Mouse (Mus musculus): ENCODE data around the gene Pigf. TPM values are rescaled to one million over a fixed set of nuclear protein-coding genes. Genes with fewer than 3 reads are reported as not detected.

Gene Pigf
- polyA plus RNA-seq, 1 experiment from 2014 or later: 17.9 TPM

- WGBS (ENCODE audit: insufficient replicate concordance): 53% methylated on average over 8 of the region's 8 CpGs
- ATAC-seq (replicated peaks; ENCODE audit: insufficient number of reproducible peaks, low FRiP score, low TSS enrichment): no peak
- Histone ChIP-seq H3K4me1 (ENCODE audit: control insufficient read depth, insufficient read depth, low read length) (peaks cover 7% of the 10 kb centered on the region; the same call in 1 of the 2 replicates), H3K4me2 (no peak overlapping the region), H3K27me3 (ENCODE audit: control insufficient read depth, insufficient read depth, low read length) (no peaks in the 10 kb centered on the region), H3K27ac (ENCODE audit: low read depth, low read length) (no peak overlapping the region), H3K9ac (ENCODE audit: low read depth, low read length) (no peak overlapping the region), H3K9me3 (replicated peaks; ENCODE audit: control insufficient read depth, low read length) (no peaks in the 10 kb centered on the region), H3K4me3 (ENCODE audit: low read depth, low read length) (no peak overlapping the region), H3K36me3 (ENCODE audit: control insufficient read depth, insufficient read depth, low read length) (no peaks in the 10 kb centered on the region)
These were observed 32.5 kb upstream of the Pigf start for GRCm38 (mm10) chr17:87057486-87058266.

GRCm38 (mm10) chr17:87056761-87057160, 31.6 kb upstream of the Pigf start:
- Histone ChIP-seq H3K4me2 (no peak overlapping the region), H3K9me3 (replicated peaks; ENCODE audit: control insufficient read depth, low read length) (no peaks in the 10 kb centered on the region), H3K36me3 (ENCODE audit: control insufficient read depth, insufficient read depth, low read length) (no peaks in the 10 kb centered on the region), H3K4me1 (ENCODE audit: control insufficient read depth, insufficient read depth, low read length) (peaks cover 7% of the 10 kb centered on the region; the same call in 1 of the 2 replicates), H3K9ac (ENCODE audit: low read depth, low read length) (no peak overlapping the region), H3K4me3 (ENCODE audit: low read depth, low read length) (no peak overlapping the region), H3K27ac (ENCODE audit: low read depth, low read length) (no peak overlapping the region), H3K27me3 (ENCODE audit: control insufficient read depth, insufficient read depth, low read length) (no peaks in the 10 kb centered on the region)
- no peak for ATAC-seq (replicated peaks; ENCODE audit: insufficient number of reproducible peaks, low FRiP score, low TSS enrichment)
- WGBS (ENCODE audit: insufficient replicate concordance): 88% methylated on average over 7 of the region's 7 CpGs

GRCm38 (mm10) chr17:87055663-87056062, 30.5 kb upstream of the Pigf start:
- Histone ChIP-seq H3K4me2 (no peak overlapping the region), H3K9ac (ENCODE audit: low read depth, low read length) (no peak overlapping the region), H3K27ac (ENCODE audit: low read depth, low read length) (no peak overlapping the region), H3K36me3 (ENCODE audit: control insufficient read depth, insufficient read depth, low read length) (no peaks in the 10 kb centered on the region), H3K27me3 (ENCODE audit: control insufficient read depth, insufficient read depth, low read length) (no peaks in the 10 kb centered on the region), H3K4me3 (ENCODE audit: low read depth, low read length) (no peak overlapping the region), H3K9me3 (replicated peaks; ENCODE audit: control insufficient read depth, low read length) (no peaks in the 10 kb centered on the region), H3K4me1 (ENCODE audit: control insufficient read depth, insufficient read depth, low read length) (peaks cover 7% of the 10 kb centered on the region; the same call in 1 of the 2 replicates)
- ATAC-seq (replicated peaks; ENCODE audit: insufficient number of reproducible peaks, low FRiP score, low TSS enrichment): no peak
- WGBS (ENCODE audit: insufficient replicate concordance): 52% methylated on average over 1 of the region's 1 CpGs

GRCm38 (mm10) chr17:87055051-87055459, 29.8 kb upstream of the Pigf start:
- Histone ChIP-seq H3K4me2 (no peak overlapping the region), H3K4me3 (ENCODE audit: low read depth, low read length) (no peak overlapping the region), H3K27me3 (ENCODE audit: control insufficient read depth, insufficient read depth, low read length) (no peaks in the 10 kb centered on the region), H3K9me3 (replicated peaks; ENCODE audit: control insufficient read depth, low read length) (no peaks in the 10 kb centered on the region), H3K36me3 (ENCODE audit: control insufficient read depth, insufficient read depth, low read length) (no peaks in the 10 kb centered on the region), H3K27ac (ENCODE audit: low read depth, low read length) (no peak overlapping the region), H3K9ac (ENCODE audit: low read depth, low read length) (peak overlapping the region; percentile 52; the same call in 1 of the 2 replicates), H3K4me1 (ENCODE audit: control insufficient read depth, insufficient read depth, low read length) (peaks cover 7% of the 10 kb centered on the region; the same call in 1 of the 2 replicates)
- WGBS (ENCODE audit: insufficient replicate concordance): 23% methylated on average over 5 of the region's 5 CpGs
- no peak for ATAC-seq (replicated peaks; ENCODE audit: insufficient number of reproducible peaks, low FRiP score, low TSS enrichment)

GRCm38 (mm10) chr17:87053921-87054320, 28.7 kb upstream of the Pigf start:
- Histone ChIP-seq H3K4me1 (ENCODE audit: control insufficient read depth, insufficient read depth, low read length) (peaks cover 7% of the 10 kb centered on the region; the same call in 1 of the 2 replicates), H3K4me3 (ENCODE audit: low read depth, low read length) (no peak overlapping the region), H3K27me3 (ENCODE audit: control insufficient read depth, insufficient read depth, low read length) (no peaks in the 10 kb centered on the region), H3K27ac (ENCODE audit: low read depth, low read length) (no peak overlapping the region), H3K9me3 (replicated peaks; ENCODE audit: control insufficient read depth, low read length) (no peaks in the 10 kb centered on the region), H3K4me2 (no peak overlapping the region), H3K36me3 (ENCODE audit: control insufficient read depth, insufficient read depth, low read length) (no peaks in the 10 kb centered on the region), H3K9ac (ENCODE audit: low read depth, low read length) (no peak overlapping the region)
- no peak for ATAC-seq (replicated peaks; ENCODE audit: insufficient number of reproducible peaks, low FRiP score, low TSS enrichment)
- 68% methylated on average over 5 of the region's 5 CpGs for WGBS (ENCODE audit: insufficient replicate concordance)

- Histone ChIP-seq H3K27ac (ENCODE audit: low read depth, low read length) (no peak overlapping the region), H3K9me3 (replicated peaks; ENCODE audit: control insufficient read depth, low read length) (no peaks in the 10 kb centered on the region)
- 68% methylated on average over 1 of the region's 1 CpGs for WGBS (ENCODE audit: insufficient replicate concordance)
These were observed 27.2 kb upstream of the Pigf start for GRCm38 (mm10) chr17:87052432-87052831.

GRCm38 (mm10) chr17:87051652-87052051, 26.4 kb upstream of the Pigf start:
- 75% methylated on average over 1 of the region's 1 CpGs for WGBS (ENCODE audit: insufficient replicate concordance)

More at GRCm38 (mm10) chr17:87052432-87052831, 27.2 kb upstream of the Pigf start:
- no peak overlapping the region for H3K9ac ChIP-seq (ENCODE audit: low read depth, low read length)
- no peaks in the 10 kb centered on the region for H3K36me3 ChIP-seq (ENCODE audit: control insufficient read depth, insufficient read depth, low read length)
- no peak overlapping the region for H3K4me3 ChIP-seq (ENCODE audit: low read depth, low read length)
- peaks cover 7% of the 10 kb centered on the region; the same call in 1 of the 2 replicates for H3K4me1 ChIP-seq (ENCODE audit: control insufficient read depth, insufficient read depth, low read length)
- H3K4me2 ChIP-seq: no peak overlapping the region
- H3K27me3 ChIP-seq (ENCODE audit: control insufficient read depth, insufficient read depth, low read length): no peaks in the 10 kb centered on the region
- no peak for ATAC-seq (replicated peaks; ENCODE audit: insufficient number of reproducible peaks, low FRiP score, low TSS enrichment)

GRCm38 (mm10) chr17:87050469-87051175, 25.4 kb upstream of the Pigf start:
- Histone ChIP-seq H3K4me1 (ENCODE audit: control insufficient read depth, insufficient read depth, low read length) (peaks cover 7% of the 10 kb centered on the region; the same call in 1 of the 2 replicates), H3K9ac (ENCODE audit: low read depth, low read length) (no peak overlapping the region), H3K4me3 (ENCODE audit: low read depth, low read length) (no peak overlapping the region), H3K4me2 (no peak overlapping the region), H3K36me3 (ENCODE audit: control insufficient read depth, insufficient read depth, low read length) (no peaks in the 10 kb centered on the region), H3K9me3 (replicated peaks; ENCODE audit: control insufficient read depth, low read length) (no peaks in the 10 kb centered on the region), H3K27me3 (ENCODE audit: control insufficient read depth, insufficient read depth, low read length) (no peaks in the 10 kb centered on the region), H3K27ac (ENCODE audit: low read depth, low read length) (no peak overlapping the region)
- WGBS (ENCODE audit: insufficient replicate concordance): 63% methylated on average over 9 of the region's 9 CpGs
- ATAC-seq (replicated peaks; ENCODE audit: insufficient number of reproducible peaks, low FRiP score, low TSS enrichment): no peak

More at GRCm38 (mm10) chr17:87051652-87052051, 26.4 kb upstream of the Pigf start:
- no peak overlapping the region for H3K4me3 ChIP-seq (ENCODE audit: low read depth, low read length)
- no peaks in the 10 kb centered on the region for H3K27me3 ChIP-seq (ENCODE audit: control insufficient read depth, insufficient read depth, low read length)
- H3K9me3 ChIP-seq (replicated peaks; ENCODE audit: control insufficient read depth, low read length): no peaks in the 10 kb centered on the region
- no peak overlapping the region for H3K9ac ChIP-seq (ENCODE audit: low read depth, low read length)
- no peak for ATAC-seq (replicated peaks; ENCODE audit: insufficient number of reproducible peaks, low FRiP score, low TSS enrichment)
- H3K4me2 ChIP-seq: no peak overlapping the region
- H3K27ac ChIP-seq (ENCODE audit: low read depth, low read length): no peak overlapping the region
- no peaks in the 10 kb centered on the region for H3K36me3 ChIP-seq (ENCODE audit: control insufficient read depth, insufficient read depth, low read length)
- peaks cover 7% of the 10 kb centered on the region; the same call in 1 of the 2 replicates for H3K4me1 ChIP-seq (ENCODE audit: control insufficient read depth, insufficient read depth, low read length)

All from heart, embryonic 11.5 days (tissue).